Mouse (Mus musculus) heart, adult 11 months (tissue): ENCODE measurements around the gene Olfr1260.

Source experiments
- DNase-seq: peaks from one replicate; pipeline ENCODE4 v3.0.0; 2022

Gene Olfr1260

GRCm38 (mm10) chr2:89974184-89974583 lies at the start of gene Olfr1260:
TSS of gene Olfr1260 (plus strand) at chr2:89974340.
- DNase-seq = no peak

- DNase-seq = no peak
Observed at GRCm38 (mm10) chr2:89927009-89927408, 47.1 kb upstream of the Olfr1260 start, which contains the start of gene Olfr1258. TSS of gene Olfr1258 (plus strand) at chr2:89927309.

- DNase-seq = no peak
Observed at GRCm38 (mm10) chr2:89948564-89948963, 25.6 kb upstream of the Olfr1260 start, which contains the start of gene Olfr1259. TSS of gene Olfr1259 (minus strand) at chr2:89948664.

GRCm38 (mm10) chr2:89977709-89978108 lies 3.6 kb downstream of the Olfr1260 start:
- no peak for DNase-seq

GRCm38 (mm10) chr2:89990921-89991320 lies 16.8 kb downstream of the Olfr1260 start, which contains the start of gene Olfr1261:
TSS of gene Olfr1261 (plus strand) at chr2:89991221.
- no peak for DNase-seq

- no peak for DNase-seq
Observed at GRCm38 (mm10) chr2:89999845-90000244, 25.7 kb downstream of the Olfr1260 start, which contains the start of gene Olfr1262. TSS of gene Olfr1262 (plus strand) at chr2:90000145.

GRCm38 (mm10) chr2:90011831-90012230 lies 37.7 kb downstream of the Olfr1260 start, which contains the start of gene Olfr1263:
TSS of gene Olfr1263 (plus strand) at chr2:90012131.
- no peak for DNase-seq

GRCm38 (mm10) chr2:90025477-90025876 lies 51.3 kb downstream of the Olfr1260 start, which contains the start of gene Olfr1264:
TSS of gene Olfr1264 (minus strand) at chr2:90025577.
- no peak for DNase-seq
